Mouse (Mus musculus): ENCODE results near the gene Ppp1r13l. TPM values are rescaled to one million over a fixed set of nuclear protein-coding genes. Genes with fewer than 3 reads are reported as not detected.

The Ppp1r13l gene
- total and polyA plus RNA-seq, 3 experiments = 1.5 to 15.9 TPM; not detected in 1

DNA sequence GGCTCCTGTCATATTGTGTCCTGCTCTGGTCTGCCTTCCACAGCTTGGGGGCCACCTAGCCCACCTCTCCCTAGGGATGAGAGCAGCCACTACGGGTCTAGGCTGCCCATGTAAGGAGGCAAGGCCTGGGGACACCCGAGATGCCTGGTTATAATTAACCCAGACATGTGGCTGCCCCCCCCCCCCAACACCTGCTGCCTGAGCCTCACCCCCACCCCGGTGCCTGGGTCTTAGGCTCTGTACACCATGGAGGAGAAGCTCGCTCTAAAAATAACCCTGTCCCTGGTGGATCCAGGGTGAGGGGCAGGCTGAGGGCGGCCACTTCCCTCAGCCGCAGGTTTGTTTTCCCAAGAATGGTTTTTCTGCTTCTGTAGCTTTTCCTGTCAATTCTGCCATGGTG is 50.2 kb downstream of the Ppp1r13l start:
- Histone ChIP-seq H3K27me3 (ENCODE audit: control insufficient read depth in 1 of 2, insufficient read depth in 2 of 2, low read length in 2 of 2) (peaks cover 0 to 2% of the 10 kb centered on the region in 2 experiments; a peak in 1 of 4 replicates), H3K36me3 (ENCODE audit: control insufficient read depth in 1 of 2, insufficient read depth in 2 of 2, low read length in 2 of 2) (no peaks in the 10 kb centered on the region), H3K27ac (ENCODE audit: control insufficient read depth, low read depth, low read length) (no peak overlapping the region), H3K9ac (ENCODE audit: control insufficient read depth, low read depth, low read length, poor library complexity, severe bottlenecking) (no peak overlapping the region), H3K4me1 (ENCODE audit: control insufficient read depth in 1 of 2, insufficient read depth in 2 of 2, low read length in 2 of 2) (0 out of 4 replicates have a peak, but pooled peaks cover 0 to 2% of the 10 kb centered on the region in 2 experiments), H3K9me3 (replicated peaks; ENCODE audit: insufficient read depth, low read length) (no peaks in the 10 kb centered on the region), H3K4me3 (ENCODE audit: control insufficient read depth in 1 of 2, insufficient read depth in 1 of 2, low read depth in 2 of 2, low read length in 2 of 2) (no peak overlapping the region), H3K79me2 (ENCODE audit: control insufficient read depth, insufficient read depth, low read length, poor library complexity) (no peaks in the 10 kb centered on the region; the same call in 1 of the 2 replicates)
- DNase-seq (ENCODE audit: low read depth, low spot score) = no peak
- TF ChIP-seq USF2 (IDR thresholded peaks at IDR 0.05; ENCODE audit: borderline replicate concordance in 1 of 2, insufficient read depth in 1 of 2, low read depth in 1 of 2, low read length in 2 of 2) (no peak), BHLHE40 (IDR thresholded peaks at IDR 0.05; ENCODE audit: borderline replicate concordance, low read depth, low read length) (no peak)

DNA sequence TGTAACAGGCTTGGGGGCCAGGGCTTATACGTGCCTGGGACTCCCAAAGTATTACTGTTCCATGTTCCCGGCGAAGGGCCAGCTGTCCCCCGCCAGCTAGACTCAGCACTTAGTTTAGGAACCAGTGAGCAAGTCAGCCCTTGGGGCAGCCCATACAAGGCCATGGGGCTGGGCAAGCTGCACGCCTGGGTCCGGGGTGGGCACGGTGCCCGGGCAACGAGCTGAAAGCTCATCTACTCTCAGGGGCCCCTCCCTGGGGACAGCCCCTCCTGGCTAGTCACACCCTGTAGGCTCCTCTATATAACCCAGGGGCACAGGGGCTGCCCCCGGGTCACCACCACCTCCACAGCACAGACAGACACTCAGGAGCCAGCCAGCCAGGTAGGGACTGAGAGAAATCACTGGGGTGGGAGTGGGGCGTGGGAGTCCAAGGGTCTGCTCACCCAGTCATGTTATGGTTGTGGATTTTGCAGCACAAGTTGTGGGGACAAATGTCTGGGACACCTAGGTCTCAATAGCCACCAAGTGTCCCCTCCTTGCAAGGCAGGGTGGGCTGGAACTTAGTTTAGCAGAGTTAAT is 51.3 kb downstream of the Ppp1r13l start:
- no peaks in the 10 kb centered on the region for H3K36me3 ChIP-seq (ENCODE audit: control insufficient read depth in 1 of 2, insufficient read depth in 2 of 2, low read length in 2 of 2)
- no peaks in the 10 kb centered on the region for H3K4me1 ChIP-seq (ENCODE audit: control insufficient read depth in 1 of 2, insufficient read depth in 2 of 2, low read length in 2 of 2)
- TF ChIP-seq TBP (IDR thresholded peaks at IDR 0.05; ENCODE audit: low read depth, low read length) (no peak), POLR2A (IDR thresholded peaks at IDR 0.05; ENCODE audit: control insufficient read depth in 1 of 2, insufficient read depth in 1 of 2, low read depth in 1 of 2, low read length in 2 of 2, poor library complexity in 1 of 2) (no peak), POLR2AphosphoS5 (IDR thresholded peaks at IDR 0.05; ENCODE audit: borderline replicate concordance, low read depth, low read length) (no peak), GABPA (IDR thresholded peaks at IDR 0.05; ENCODE audit: low read depth, low read length) (no peak), USF1 (IDR thresholded peaks at IDR 0.05; ENCODE audit: low read depth, low read length) (no peak), RAD21 (IDR thresholded peaks at IDR 0.05; ENCODE audit: low read depth, low read length) (no peak), UBTF (IDR thresholded peaks at IDR 0.05; ENCODE audit: borderline replicate concordance, insufficient read depth, low read depth, low read length) (no peak)
- H3K27me3 ChIP-seq (ENCODE audit: control insufficient read depth in 1 of 2, insufficient read depth in 2 of 2, low read length in 2 of 2) = peaks cover 0 to 2% of the 10 kb centered on the region in 2 experiments; a peak in 1 of 4 replicates
- no peak overlapping the region for H3K4me3 ChIP-seq (ENCODE audit: control insufficient read depth in 1 of 2, insufficient read depth in 1 of 2, low read depth in 2 of 2, low read length in 2 of 2)
- no peaks in the 10 kb centered on the region for H3K79me2 ChIP-seq (ENCODE audit: control insufficient read depth, insufficient read depth, low read length, poor library complexity)
- no peak for DNase-seq (ENCODE audit: low read depth, low spot score)
- H3K27ac ChIP-seq (ENCODE audit: control insufficient read depth, low read depth, low read length) = no peak overlapping the region
- H3K9ac ChIP-seq (ENCODE audit: control insufficient read depth, low read depth, low read length, poor library complexity, severe bottlenecking) = no peak overlapping the region
- H3K9me3 ChIP-seq (replicated peaks; ENCODE audit: insufficient read depth, low read length) = no peaks in the 10 kb centered on the region

DNA sequence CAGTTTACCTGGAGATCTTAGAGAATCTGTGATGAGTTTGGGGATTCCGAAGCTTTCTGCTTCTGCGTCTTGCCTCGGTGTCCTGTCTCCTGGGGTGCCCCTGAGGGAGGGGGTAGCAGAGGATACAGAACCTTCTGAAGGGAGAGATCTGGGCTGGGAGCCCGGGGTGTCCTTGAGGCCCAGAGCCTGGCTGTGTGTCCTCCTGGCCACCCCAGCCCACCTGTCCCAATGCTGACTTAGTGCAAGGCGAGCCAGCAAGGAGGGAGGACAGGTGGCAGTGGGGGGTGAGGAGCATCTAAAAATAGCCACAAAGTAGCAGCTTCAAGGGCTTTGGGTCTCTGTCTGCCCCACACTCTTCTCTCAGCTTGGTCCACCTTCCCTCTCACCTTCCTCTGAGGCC is 52.2 kb downstream of the Ppp1r13l start:
- no peak for TF ChIP-seq ETS1 (IDR thresholded peaks at IDR 0.05; ENCODE audit: low read depth, low read length)
- TF ChIP-seq MYB (IDR thresholded peaks at IDR 0.05; ENCODE audit: low read depth, low read length) = no peak
- no peak for TF ChIP-seq ZC3H11A (IDR thresholded peaks at IDR 0.05; ENCODE audit: low read depth, low read length)
- TF ChIP-seq TAL1 (IDR thresholded peaks at IDR 0.05; ENCODE audit: low read length) = no peak
- TF ChIP-seq CTCF (IDR thresholded peaks at IDR 0.05 in 2 of 3, conservative IDR thresholded peaks at IDR 0.05 in 1 of 3; ENCODE audit: control insufficient read depth in 1 of 3, insufficient read depth in 1 of 3, low read depth in 2 of 3, low read length in 3 of 3, poor library complexity in 1 of 3, severe bottlenecking in 1 of 3) = no peak
- no peak for TF ChIP-seq RAD21 (IDR thresholded peaks at IDR 0.05; ENCODE audit: low read depth, low read length)
- TF ChIP-seq RCOR1 (IDR thresholded peaks at IDR 0.05; ENCODE audit: low read depth, low read length) = no peak
- no peak for TF ChIP-seq USF1 (IDR thresholded peaks at IDR 0.05; ENCODE audit: low read depth, low read length)

More for the DNA sequence above, 52.2 kb downstream of the Ppp1r13l start:
- Histone ChIP-seq H3K4me1 (ENCODE audit: control insufficient read depth in 1 of 2, insufficient read depth in 2 of 2, low read length in 2 of 2) (no peaks in the 10 kb centered on the region), H3K4me3 (ENCODE audit: control insufficient read depth in 1 of 2, insufficient read depth in 1 of 2, low read depth in 2 of 2, low read length in 2 of 2) (no peak overlapping the region), H3K27me3 (ENCODE audit: control insufficient read depth in 1 of 2, insufficient read depth in 2 of 2, low read length in 2 of 2) (peaks cover 0 to 2% of the 10 kb centered on the region in 2 experiments; a peak in 1 of 4 replicates), H3K9ac (ENCODE audit: control insufficient read depth, low read depth, low read length, poor library complexity, severe bottlenecking) (no peak overlapping the region), H3K36me3 (ENCODE audit: control insufficient read depth in 1 of 2, insufficient read depth in 2 of 2, low read length in 2 of 2) (no peaks in the 10 kb centered on the region), H3K79me2 (ENCODE audit: control insufficient read depth, insufficient read depth, low read length, poor library complexity) (no peaks in the 10 kb centered on the region), H3K27ac (ENCODE audit: control insufficient read depth, low read depth, low read length) (no peak overlapping the region), H3K9me3 (replicated peaks; ENCODE audit: insufficient read depth, low read length) (no peaks in the 10 kb centered on the region)
- DNase-seq (ENCODE audit: low read depth, low spot score) = no peak

All from MEL (cell line).